In the genomic region with DNA sequence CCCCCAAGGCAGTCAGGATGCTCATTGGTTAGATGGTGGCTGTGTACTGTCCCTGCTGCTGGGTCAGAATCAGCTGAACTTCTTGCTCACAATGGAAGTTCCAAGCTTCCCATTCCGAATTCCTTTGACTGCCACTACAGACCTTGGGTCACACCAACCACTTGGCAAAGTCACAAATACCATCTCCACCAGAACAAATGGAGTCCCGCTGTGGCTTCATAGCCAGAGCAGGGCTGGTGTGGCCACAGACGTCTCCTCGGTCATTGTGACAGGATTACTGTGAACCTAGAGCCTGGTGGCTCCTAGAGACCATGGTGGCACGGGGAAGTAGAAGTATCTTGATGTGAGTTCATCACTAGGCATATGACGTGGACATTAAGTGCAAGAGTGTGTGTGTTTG, we compare ENCODE assay signal across 29 mouse cellular contexts.
"Had no signal": no experiment of that assay in that cellular context is flagged by ENCODE, and none has a peak within 500 bp of the region (broad histone marks: within the 10 kb centered on the region; RNA-seq: fewer than 3 reads in every experiment).

No protein-coding gene starts in this region.

- H3K4me1 ChIP-seq: limb, embryonic 10.5 days; limb, embryonic 12.5 days; limb, embryonic 13.5 days; liver, embryonic 15.5 days; lung, embryonic 15.5 days; midbrain, embryonic 10.5 days; midbrain, embryonic 12.5 days; midbrain, embryonic 13.5 days; midbrain, embryonic 15.5 days had no signal

- DNase-seq: left cerebral cortex, postnatal 4 days; liver; liver, embryonic 13.5 days; liver, postnatal 0 days; lung, adult 18-20 months; lung, adult 2 months; lung, embryonic 14.5 days; lung, postnatal 10 days; lung, postnatal 14 days; lung, postnatal 36 days; lung, postnatal 4 days; midbrain, embryonic 14.5 days had no signal

- H3K4me3 ChIP-seq: left cerebral cortex, adult 2 months; limb, embryonic 10.5 days; limb, embryonic 12.5 days; limb, embryonic 13.5 days; limb, embryonic 15.5 days; liver, embryonic 12.5 days; liver, embryonic 13.5 days; liver, embryonic 15.5 days; lung, embryonic 15.5 days; midbrain, embryonic 10.5 days; midbrain, embryonic 12.5 days; midbrain, embryonic 13.5 days; midbrain, embryonic 15.5 days; myocyte had no signal

- H3K27me3 ChIP-seq: limb, embryonic 13.5 days; limb, embryonic 15.5 days; liver, embryonic 12.5 days; liver, embryonic 13.5 days; liver, embryonic 15.5 days; lung, embryonic 15.5 days; midbrain, embryonic 12.5 days; midbrain, embryonic 13.5 days; midbrain, embryonic 15.5 days had no signal

- H3K36me3 ChIP-seq: limb, embryonic 10.5 days; lung, embryonic 15.5 days; midbrain, embryonic 10.5 days; midbrain, embryonic 12.5 days; midbrain, embryonic 13.5 days; midbrain, embryonic 15.5 days had no signal

- ATAC-seq: liver, embryonic 12.5 days; liver, postnatal 0 days; lung, postnatal 0 days; midbrain, embryonic 13.5 days; midbrain, embryonic 15.5 days; midbrain, embryonic 16.5 days had no signal

- H3K27ac ChIP-seq: left cerebral cortex, adult 2 months; limb, embryonic 10.5 days; limb, embryonic 12.5 days; limb, embryonic 13.5 days; limb, embryonic 15.5 days; liver, embryonic 12.5 days; liver, embryonic 13.5 days; liver, embryonic 14.5 days; liver, embryonic 15.5 days; lung, embryonic 15.5 days; macrophage; midbrain, embryonic 10.5 days; midbrain, embryonic 12.5 days; midbrain, embryonic 13.5 days; midbrain, embryonic 15.5 days had no signal
